Mouse (Mus musculus): ENCODE data around the gene Slc17a8. TPM values are rescaled to one million over a fixed set of nuclear protein-coding genes. Genes with fewer than 3 reads are reported as not detected.
"Not testable (repeated sequence)": the region's sequence is repeated elsewhere in the genome, so short reads cannot be mapped to it uniquely, and the experiment has no call there.

Slc17a8 gene
- total RNA-seq (2015; ENCODE audit: low replicate concordance) (not detected in 2 replicates), total RNA-seq (2017; ENCODE audit: low replicate concordance) (not detected in 2 replicates)

- ATAC-seq (replicated peaks; ENCODE audit: low FRiP score, poor library complexity, severe bottlenecking): no peak
Measured at GRCm38 (mm10) chr10:89621129-89621528, at the start of gene Slc17a8. TSS of gene Slc17a8 (minus strand) at chr10:89621253.

DNA sequence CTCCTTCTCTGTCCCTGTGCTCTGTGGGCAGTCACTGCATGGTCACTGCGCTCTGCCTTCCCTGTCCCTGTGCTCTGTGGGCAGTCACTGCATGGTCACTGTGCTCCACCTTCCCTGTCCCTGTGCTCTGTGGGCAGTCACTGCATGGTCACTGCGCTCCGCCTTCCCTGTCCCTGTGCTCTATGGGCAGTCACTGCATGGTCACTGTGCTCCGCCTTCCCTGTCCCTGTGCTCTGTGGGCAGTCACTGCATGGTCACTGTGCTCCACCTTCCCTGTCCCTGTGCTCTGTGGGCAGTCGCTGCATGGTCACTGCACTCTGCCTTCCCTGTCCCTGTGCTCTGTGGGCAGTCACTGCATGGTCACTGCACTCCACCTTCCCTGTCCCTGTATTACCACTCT, 49.3 kb upstream of the Slc17a8 start:
- not testable (repeated sequence) for ATAC-seq (replicated peaks; ENCODE audit: low FRiP score, poor library complexity, severe bottlenecking)

- no peak for ATAC-seq (replicated peaks; ENCODE audit: low FRiP score, poor library complexity, severe bottlenecking)
Measured at GRCm38 (mm10) chr10:89667571-89667970, 46.5 kb upstream of the Slc17a8 start.

- ATAC-seq (replicated peaks; ENCODE audit: low FRiP score, poor library complexity, severe bottlenecking): no peak
Measured at GRCm38 (mm10) chr10:89665679-89666078, 44.6 kb upstream of the Slc17a8 start.

GRCm38 (mm10) chr10:89664977-89665645, 44.1 kb upstream of the Slc17a8 start:
- ATAC-seq (replicated peaks; ENCODE audit: low FRiP score, poor library complexity, severe bottlenecking): no peak

GRCm38 (mm10) chr10:89656366-89656765, 35.3 kb upstream of the Slc17a8 start:
- ATAC-seq (replicated peaks; ENCODE audit: low FRiP score, poor library complexity, severe bottlenecking): no peak

DNA sequence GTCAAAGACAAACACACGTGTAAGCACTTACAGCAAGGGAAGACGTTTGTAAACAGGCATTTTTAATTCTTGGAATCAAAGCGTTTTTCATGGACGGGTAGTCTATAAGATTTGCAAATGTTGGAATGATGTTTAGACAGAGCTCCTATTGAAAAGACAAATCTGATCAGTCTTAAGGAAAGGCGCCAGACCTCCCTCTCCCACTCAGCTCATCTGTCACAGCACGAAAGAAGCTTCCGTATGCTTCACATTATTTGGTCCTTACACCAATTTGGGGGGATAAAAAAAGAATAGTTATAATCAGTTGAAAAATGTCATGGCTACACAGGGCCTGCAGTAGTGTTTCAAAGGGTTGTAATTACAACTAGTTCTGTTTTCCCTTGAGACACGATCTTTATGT, 31.9 kb upstream of the Slc17a8 start:
- no peak for ATAC-seq (replicated peaks; ENCODE audit: low FRiP score, poor library complexity, severe bottlenecking)

DNA sequence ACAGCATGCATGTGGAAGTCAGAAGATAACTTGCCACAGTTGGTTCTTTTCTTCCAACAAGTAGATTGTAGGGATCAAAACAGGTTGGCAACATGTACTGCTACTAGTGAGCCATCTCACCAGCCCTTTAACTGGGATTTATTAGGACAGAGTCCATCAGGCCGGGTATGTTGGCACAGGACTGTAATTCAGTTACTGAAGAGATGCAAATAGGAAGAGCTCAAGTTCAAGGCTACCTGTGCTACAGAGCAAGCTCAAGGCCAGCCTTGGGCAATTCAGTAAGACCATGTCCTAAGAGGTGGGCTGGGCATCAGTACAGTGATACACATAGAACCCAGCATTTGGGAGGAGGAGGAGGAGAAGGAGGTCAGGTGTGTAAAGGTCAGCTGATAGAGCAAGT, 30.6 kb upstream of the Slc17a8 start:
- no peak for ATAC-seq (replicated peaks; ENCODE audit: low FRiP score, poor library complexity, severe bottlenecking)

DNA sequence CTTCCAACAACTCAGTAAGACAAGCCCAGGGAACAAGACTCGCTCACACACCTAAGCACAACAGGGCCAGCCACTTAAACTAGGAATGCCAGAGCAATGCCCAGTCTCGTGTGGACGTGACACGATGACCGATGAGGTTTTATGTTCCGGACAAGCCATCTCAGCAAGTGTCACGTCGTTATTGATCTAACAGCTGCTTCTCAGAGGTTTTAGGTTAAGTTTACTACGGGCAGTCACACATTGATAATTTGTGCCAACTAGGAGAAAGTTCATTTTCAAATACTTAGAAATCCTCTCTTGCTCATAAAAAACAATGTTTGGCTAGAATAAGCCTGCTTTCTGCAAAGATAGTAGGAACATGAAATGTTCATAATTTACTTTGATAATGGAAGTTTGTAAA, 25.9 kb upstream of the Slc17a8 start:
- no peak for ATAC-seq (replicated peaks; ENCODE audit: low FRiP score, poor library complexity, severe bottlenecking)

DNA sequence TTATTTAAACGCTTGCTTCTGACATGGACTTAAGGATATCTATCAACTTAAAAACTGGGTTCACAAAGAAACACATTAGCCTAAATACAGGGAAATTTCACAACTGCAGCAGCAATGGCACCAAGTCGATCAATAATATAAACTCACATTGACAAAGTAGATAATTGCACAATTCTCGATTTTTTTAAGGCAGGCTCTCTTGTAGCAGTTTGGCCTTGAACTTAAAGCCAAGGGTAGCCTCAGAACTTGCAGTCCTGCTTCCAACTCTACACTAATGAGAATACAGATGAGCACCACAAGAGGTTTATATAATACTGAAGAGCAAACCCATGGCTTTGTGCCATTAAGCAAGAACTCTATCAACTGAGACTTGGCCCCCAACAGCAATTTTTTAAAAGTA, 15.9 kb upstream of the Slc17a8 start:
- no peak for ATAC-seq (replicated peaks; ENCODE audit: low FRiP score, poor library complexity, severe bottlenecking)

DNA sequence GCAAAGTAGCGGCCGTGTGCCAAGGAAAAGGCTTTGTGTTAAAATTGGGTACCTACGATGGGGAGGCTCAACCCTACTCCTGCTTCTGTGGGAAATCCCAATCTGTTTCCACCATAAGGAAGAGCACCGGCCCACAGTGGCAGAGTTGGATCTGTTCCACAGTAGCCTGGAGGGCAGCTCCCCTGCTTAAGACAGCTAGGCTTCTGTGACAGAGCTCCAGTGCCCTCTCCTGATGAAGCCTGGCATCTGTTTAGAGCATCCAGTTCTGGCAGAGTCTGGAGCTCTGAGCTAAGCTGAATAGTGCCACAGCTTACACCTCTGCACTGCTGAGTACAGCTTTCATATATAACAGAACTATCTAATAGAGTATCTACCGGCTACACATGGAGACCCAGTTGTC, 14.0 kb upstream of the Slc17a8 start:
- ATAC-seq (replicated peaks; ENCODE audit: low FRiP score, poor library complexity, severe bottlenecking): no peak

DNA sequence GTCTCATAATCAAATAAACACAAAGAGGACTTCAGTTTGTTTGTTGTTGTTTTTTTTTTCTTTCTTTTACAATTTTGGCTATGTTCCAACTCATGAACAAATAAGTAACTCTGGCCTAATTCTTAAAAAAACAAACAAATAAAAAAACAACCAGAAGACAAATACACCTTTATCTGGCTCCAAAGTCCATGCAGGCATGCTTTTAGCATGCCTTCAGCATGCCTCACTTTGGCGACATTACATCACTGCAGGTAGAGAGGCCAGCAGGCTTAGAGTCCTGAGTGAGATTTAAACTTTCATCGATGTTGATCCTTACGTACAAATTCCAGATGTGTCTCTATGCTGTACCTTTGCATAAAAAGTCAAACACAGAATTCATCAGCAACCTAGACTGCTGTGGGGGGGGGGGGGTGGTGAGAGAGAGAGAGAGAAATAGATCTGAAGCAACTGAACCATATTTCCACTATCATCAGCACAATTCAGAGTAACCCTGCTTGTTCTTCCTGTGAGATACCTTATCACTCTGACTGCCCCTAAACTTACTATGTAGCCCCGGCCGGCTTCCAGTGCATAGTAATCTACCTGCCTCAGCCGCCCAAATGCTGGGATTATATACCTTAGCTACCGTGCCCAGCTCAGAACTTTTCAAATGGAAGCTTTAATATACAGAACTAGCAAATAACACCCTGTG, 12.8 kb upstream of the Slc17a8 start:
- no peak for ATAC-seq (replicated peaks; ENCODE audit: low FRiP score, poor library complexity, severe bottlenecking)

GRCm38 (mm10) chr10:89633121-89633520, 12.1 kb upstream of the Slc17a8 start:
- ATAC-seq (replicated peaks; ENCODE audit: low FRiP score, poor library complexity, severe bottlenecking): no peak

- ATAC-seq (replicated peaks; ENCODE audit: low FRiP score, poor library complexity, severe bottlenecking): no peak
Measured at GRCm38 (mm10) chr10:89631831-89632230, 10.8 kb upstream of the Slc17a8 start.

GRCm38 (mm10) chr10:89630564-89630963, 9.5 kb upstream of the Slc17a8 start:
- no peak for ATAC-seq (replicated peaks; ENCODE audit: low FRiP score, poor library complexity, severe bottlenecking)

DNA sequence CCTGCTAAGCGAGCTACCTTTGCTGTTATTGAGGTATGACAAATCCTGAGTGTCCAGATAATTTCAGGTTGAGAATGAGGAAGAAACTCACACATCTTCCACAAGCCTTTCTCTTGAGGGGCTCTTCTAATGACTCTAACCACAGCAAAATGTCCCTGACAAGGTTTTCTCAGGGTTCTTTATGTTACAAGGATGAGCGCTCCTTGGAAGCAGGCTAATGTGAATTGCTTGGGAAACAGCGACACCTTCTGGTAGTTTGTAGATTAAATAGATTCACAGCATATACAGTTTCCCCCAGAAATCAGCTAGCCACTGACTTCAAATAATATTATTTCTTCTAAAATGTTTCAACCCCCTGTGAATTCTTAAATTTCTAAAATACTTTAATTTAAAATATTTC, 9.0 kb upstream of the Slc17a8 start:
- ATAC-seq (replicated peaks; ENCODE audit: low FRiP score, poor library complexity, severe bottlenecking): peak; percentile 67; the same call in 1 of the 2 replicates

DNA sequence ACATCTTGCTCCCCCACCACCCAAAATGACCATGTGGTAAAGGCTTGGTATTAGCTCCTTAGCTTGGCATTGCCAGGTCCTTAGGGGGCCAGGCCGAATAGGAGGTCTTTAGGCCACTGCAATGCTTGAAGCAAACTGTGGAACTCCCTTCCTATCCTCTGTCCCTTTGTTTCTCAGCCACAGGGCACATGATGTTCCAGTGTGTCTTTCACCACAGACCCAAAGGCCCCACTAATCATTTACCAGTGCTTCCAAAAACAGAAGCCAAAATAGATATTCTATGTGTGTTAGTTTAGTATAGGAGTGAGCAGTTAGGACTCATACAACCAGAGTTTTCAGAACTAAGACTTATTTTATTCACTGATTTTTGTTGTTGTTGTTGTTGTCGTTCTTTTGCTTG, 5.7 kb upstream of the Slc17a8 start:
- no peak for ATAC-seq (replicated peaks; ENCODE audit: low FRiP score, poor library complexity, severe bottlenecking)

- ATAC-seq (replicated peaks; ENCODE audit: low FRiP score, poor library complexity, severe bottlenecking): no peak
Measured at GRCm38 (mm10) chr10:89624196-89624595, 3.1 kb upstream of the Slc17a8 start.

GRCm38 (mm10) chr10:89599311-89599710, 21.7 kb downstream of the Slc17a8 start:
- no peak for ATAC-seq (replicated peaks; ENCODE audit: low FRiP score, poor library complexity, severe bottlenecking)

DNA sequence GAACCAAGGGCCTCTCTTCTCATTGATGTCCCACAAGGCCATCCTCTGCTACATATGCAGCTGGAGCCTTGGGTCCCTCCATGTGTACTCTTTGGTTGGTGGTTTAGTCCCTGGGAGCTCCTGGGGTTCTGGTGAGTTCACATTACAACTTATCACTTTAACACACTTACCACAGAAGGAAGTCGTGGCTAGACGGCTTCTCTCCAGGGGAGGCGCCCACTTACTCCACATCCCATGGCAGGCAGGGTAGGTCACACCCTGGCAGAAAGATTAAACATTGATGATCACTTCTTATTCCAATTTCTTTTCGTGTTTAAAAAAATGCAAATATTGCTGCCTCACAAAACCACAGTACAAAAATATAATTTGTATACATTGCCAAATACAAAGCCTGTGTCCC, 23.8 kb downstream of the Slc17a8 start:
- peak; percentile 75 for ATAC-seq (replicated peaks; ENCODE audit: low FRiP score, poor library complexity, severe bottlenecking)

GRCm38 (mm10) chr10:89595935-89596334, 25.1 kb downstream of the Slc17a8 start:
- no peak for ATAC-seq (replicated peaks; ENCODE audit: low FRiP score, poor library complexity, severe bottlenecking)
